Mouse (Mus musculus) left cerebral cortex, postnatal 14 days (tissue): ENCODE measurements around the gene Celsr1. TPM values are rescaled to one million over a fixed set of nuclear protein-coding genes. Genes with fewer than 3 reads are reported as not detected.

Experiments
- DNase-seq, 2 experiments: peaks; one replicate each; pipeline ENCODE4 v3.0.0; 2021 to 2022; ENCODE audit warnings: low spot score in 2 of 2, mixed read lengths in 1 of 2
- intact Hi-C: fragments of 180-260 bp; cut with DNase I; formaldehyde crosslinking; loops from one replicate; pipeline ENCODE4 v1.15.1; 2025
- long read RNA-seq, 2 experiments: library from polyadenylated mRNA; stranded (forward); transcript quantifications; one replicate each; pipeline ENCODE4 v2.0.0; 2021
- total RNA-seq, 2 experiments: library from RNA; stranded (reverse); gene quantifications; 2 replicates each; pipeline ENCODE4 v1.2.3; 2021

Gene Celsr1
- total RNA-seq = 1 to 10 TPM; 2.2 to 3.1 TPM
- long read RNA-seq, experiment 1 = 0 reads
- long read RNA-seq, experiment 2, partial matches to known transcripts = 0 of 1 reads
- long read RNA-seq, experiment 2, other reads (novel, unspliced or antisense) = 1 of 1 reads

- DNase-seq = no peak
- intact Hi-C loops = no loop called here
These were observed at the start of gene Celsr1 for GRCm38 (mm10) chr15:86033191-86033841. Gene Celsr1, minus strand, starts transcription at chr15:86033777.

GRCm38 (mm10) chr15:86083261-86083741, 49.7 kb upstream of the Celsr1 start:
- intact Hi-C loops = no loop called here

GRCm38 (mm10) chr15:86082551-86082961, 49.0 kb upstream of the Celsr1 start:
- no peak for DNase-seq
- intact Hi-C loops = no loop called here

More at GRCm38 (mm10) chr15:86083261-86083741, 49.7 kb upstream of the Celsr1 start:
- no peak for DNase-seq

- intact Hi-C loops = no loop called here
- DNase-seq = no peak
These were observed 48.1 kb upstream of the Celsr1 start for GRCm38 (mm10) chr15:86081654-86082053.

- intact Hi-C loops = no loop called here
- DNase-seq = no peak
These were observed 46.8 kb upstream of the Celsr1 start for GRCm38 (mm10) chr15:86080408-86080807.

- intact Hi-C loops = no loop called here
- no peak for DNase-seq
These were observed 46.3 kb upstream of the Celsr1 start for GRCm38 (mm10) chr15:86079876-86080275.

- no peak for DNase-seq
- intact Hi-C loops = no loop called here
These were observed 45.9 kb upstream of the Celsr1 start for GRCm38 (mm10) chr15:86079467-86079866.

- intact Hi-C loops = no loop called here
- DNase-seq = no peak
These were observed 45.1 kb upstream of the Celsr1 start for GRCm38 (mm10) chr15:86078481-86079216.

GRCm38 (mm10) chr15:86077934-86078333, 44.4 kb upstream of the Celsr1 start:
- intact Hi-C loops = no loop called here
- DNase-seq = no peak

GRCm38 (mm10) chr15:86076378-86076777, 42.8 kb upstream of the Celsr1 start:
- DNase-seq = no peak
- intact Hi-C loops = no loop called here

GRCm38 (mm10) chr15:86076048-86076315, 42.4 kb upstream of the Celsr1 start:
- intact Hi-C loops = no loop called here
- no peak for DNase-seq

GRCm38 (mm10) chr15:86075305-86076047, 41.9 kb upstream of the Celsr1 start:
- intact Hi-C loops = no loop called here
- DNase-seq = no peak

GRCm38 (mm10) chr15:86074171-86074937, 40.8 kb upstream of the Celsr1 start:
- intact Hi-C loops = no loop called here
- DNase-seq = no peak

GRCm38 (mm10) chr15:86071166-86071565, 37.6 kb upstream of the Celsr1 start:
- intact Hi-C loops = no loop called here
- DNase-seq = no peak

GRCm38 (mm10) chr15:86070368-86070767, 36.8 kb upstream of the Celsr1 start:
- intact Hi-C loops = no loop called here
- no peak for DNase-seq

GRCm38 (mm10) chr15:86069011-86069791, 35.6 kb upstream of the Celsr1 start:
- intact Hi-C loops = no loop called here

GRCm38 (mm10) chr15:86067941-86068495, 34.4 kb upstream of the Celsr1 start:
- intact Hi-C loops = no loop called here
- DNase-seq = no peak

More at GRCm38 (mm10) chr15:86069011-86069791, 35.6 kb upstream of the Celsr1 start:
- no peak for DNase-seq

GRCm38 (mm10) chr15:86067581-86067910, 34.0 kb upstream of the Celsr1 start:
- intact Hi-C loops = no loop called here
- no peak for DNase-seq
